Mouse (Mus musculus) ES-E14 (cell line): ENCODE data around the gene H2-DMa. TPM values are rescaled to one million over a fixed set of nuclear protein-coding genes. Genes with fewer than 3 reads are reported as not detected.
A peak's percentile ranks its signal among the peaks of the same experiment; 100 is the strongest.

ENCODE experiments used
- DNase-seq: peaks from one replicate; pipeline ENCODE4 v3.0.0-alpha.2; 2013; ENCODE audit warnings: low read depth, low spot score
- H3K27ac ChIP-seq: 2 replicates; pipeline ENCODE4 v1.5.1; 2012; ENCODE audit warnings: low read depth, mild to moderate bottlenecking, low read length, moderate library complexity, mixed read lengths; ENCODE audit not compliant: poor library complexity, insufficient read depth, severe bottlenecking
- H3K36me3 ChIP-seq: 2 replicates; pipeline ENCODE4 v1.6.1; 2012; ENCODE audit warnings: mild to moderate bottlenecking, low read length, moderate library complexity, mixed read lengths; ENCODE audit not compliant: control insufficient read depth, poor library complexity, insufficient read depth, severe bottlenecking
- H3K4me1 ChIP-seq, 2 experiments: fragments of 150-350 bp in 1 of 2; sonication (generic) in 1 of 2; 2 replicates each; pipeline ENCODE4 v1.6.1; 2012; ENCODE audit warnings: low read length in 2 of 2, mild to moderate bottlenecking in 1 of 2, mixed read lengths in 1 of 2; ENCODE audit not compliant: control insufficient read depth in 2 of 2, insufficient read depth in 2 of 2, poor library complexity in 1 of 2
- H3K4me3 ChIP-seq, 2 experiments: fragments of 150-350 bp in 1 of 2; sonication (generic) in 1 of 2; 2 replicates each; pipeline ENCODE4 v1.5.1; 2012; ENCODE audit warnings: low read length in 2 of 2, low read depth in 1 of 2, mild to moderate bottlenecking in 1 of 2, mixed read lengths in 1 of 2; ENCODE audit not compliant: insufficient read depth in 1 of 2, poor library complexity in 1 of 2, severe bottlenecking in 1 of 2
- H3K9ac ChIP-seq: 2 replicates; pipeline ENCODE4 v1.6.1; 2012; ENCODE audit warnings: low read depth, mild to moderate bottlenecking, low read length, mixed read lengths; ENCODE audit not compliant: poor library complexity, insufficient read depth, severe bottlenecking
- H3K9me3 ChIP-seq: fragments of 150-350 bp; sonication (generic); 2 replicates; pipeline ENCODE4 v1.6.1; 2012; ENCODE audit warnings: low read depth, mild to moderate bottlenecking, low read length; ENCODE audit not compliant: control insufficient read depth, insufficient read depth
- CHD2 ChIP-seq: IDR thresholded peaks from 2 replicates; pipeline ENCODE4 v1.6.1; 2014; ENCODE audit warnings: mild to moderate bottlenecking, low read depth, low read length, inconsistent platforms
- HCFC1 ChIP-seq: IDR thresholded peaks from 2 replicates; pipeline ENCODE4 v1.6.1; 2012; ENCODE audit warnings: low read length, inconsistent platforms, borderline replicate concordance; ENCODE audit not compliant: insufficient read depth
- MAFK ChIP-seq: IDR thresholded peaks from 2 replicates; pipeline ENCODE4 v1.6.1; 2014; ENCODE audit warnings: mild to moderate bottlenecking, low read depth, low read length, inconsistent platforms; ENCODE audit not compliant: insufficient read depth
- ZC3H11A ChIP-seq: IDR thresholded peaks from 2 replicates; pipeline ENCODE4 v1.6.1; 2012; ENCODE audit warnings: low read depth, mild to moderate bottlenecking, inconsistent platforms, low read length, borderline replicate concordance
- ZNF384 ChIP-seq: IDR thresholded peaks from 2 replicates; pipeline ENCODE4 v1.6.1; 2012; ENCODE audit warnings: low read depth, low read length, inconsistent platforms
- in situ Hi-C, 2 experiments: fragments of 600-800 bp; cut with MboI; formaldehyde crosslinking; loops; one replicate each; pipeline ENCODE4 v1.15.1; 2025; ENCODE audit warnings: low sequenced_read_pairs in 2 of 2, inconsistent platforms in 1 of 2; ENCODE audit not compliant: unreplicated experiment in 2 of 2
- total RNA-seq: library from RNA; depleted of rRNA; stranded (reverse); fragments of 300-350 nt; gene quantifications from 2 replicates; pipeline ENCODE4 v1.2.3, GENCODE M21; 2012; rRNA removed

The H2-DMa gene
- total RNA-seq: 18.5 and 24.5 TPM in 2 replicates

- H3K9ac ChIP-seq: peak within 1 kb of the TSS; percentile 99
- H3K4me1 ChIP-seq: no peaks in the 10 kb centered on the region
- H3K9me3 ChIP-seq: no peaks in the 10 kb centered on the region
- H3K4me3 ChIP-seq: peak within 1 kb of the TSS; percentile 85 to 99
- H3K27ac ChIP-seq: peak within 1 kb of the TSS; percentile 99
- TF ChIP-seq ZNF384 (no peak), CHD2 (peak; percentile 4; the same call in 1 of the 2 replicates), MAFK (no peak), HCFC1 (peak; percentile 49; the same call in 1 of the 2 replicates), ZC3H11A (no peak)
- in situ Hi-C loops: no loop called here
- H3K36me3 ChIP-seq: peaks cover 47% of the 10 kb centered on the region
- peak; percentile 96 for DNase-seq
These were observed at the start of gene H2-DMa for GRCm38 (mm10) chr17:34119249-34120179. H2-DMa (plus strand) TSS chr17:34119541.

GRCm38 (mm10) chr17:34072091-34072490 is 47.2 kb upstream of the H2-DMa start:
- no peak overlapping the region for H3K4me3 ChIP-seq
- no peak for DNase-seq
- no peaks in the 10 kb centered on the region for H3K9me3 ChIP-seq
- no peak overlapping the region for H3K9ac ChIP-seq
- TF ChIP-seq HCFC1 (no peak), CHD2 (no peak), ZC3H11A (no peak), MAFK (no peak), ZNF384 (no peak)
- peaks cover 0 to 3% of the 10 kb centered on the region in 2 experiments; a peak in 1 of 4 replicates for H3K4me1 ChIP-seq
- no peaks in the 10 kb centered on the region for H3K36me3 ChIP-seq
- no peak overlapping the region for H3K27ac ChIP-seq
- in situ Hi-C loops: no loop called here

GRCm38 (mm10) chr17:34075271-34075670 is 44.1 kb upstream of the H2-DMa start:
- Histone ChIP-seq H3K36me3 (no peaks in the 10 kb centered on the region), H3K4me3 (no peak overlapping the region), H3K9me3 (no peaks in the 10 kb centered on the region), H3K4me1 (peaks cover 0 to 3% of the 10 kb centered on the region in 2 experiments; a peak in 1 of 4 replicates), H3K9ac (no peak overlapping the region), H3K27ac (no peak overlapping the region)
- DNase-seq: peak; percentile 71
- in situ Hi-C loops: no loop called here
- TF ChIP-seq ZNF384 (no peak), HCFC1 (no peak), CHD2 (no peak), ZC3H11A (no peak), MAFK (no peak)

- peak; percentile 89 for DNase-seq
- Histone ChIP-seq H3K36me3 (no peaks in the 10 kb centered on the region), H3K4me3 (no peak overlapping the region), H3K4me1 (peaks cover 0 to 3% of the 10 kb centered on the region in 2 experiments; a peak in 1 of 4 replicates), H3K9ac (no peak overlapping the region), H3K9me3 (no peaks in the 10 kb centered on the region), H3K27ac (no peak overlapping the region)
- TF ChIP-seq MAFK (no peak), CHD2 (no peak), ZC3H11A (no peak), HCFC1 (no peak), ZNF384 (no peak)
- in situ Hi-C loops: no loop called here
These were observed 41.8 kb upstream of the H2-DMa start for GRCm38 (mm10) chr17:34077549-34077948.
